ENCODE assay signal across 8 mouse cellular contexts in the genomic region with DNA sequence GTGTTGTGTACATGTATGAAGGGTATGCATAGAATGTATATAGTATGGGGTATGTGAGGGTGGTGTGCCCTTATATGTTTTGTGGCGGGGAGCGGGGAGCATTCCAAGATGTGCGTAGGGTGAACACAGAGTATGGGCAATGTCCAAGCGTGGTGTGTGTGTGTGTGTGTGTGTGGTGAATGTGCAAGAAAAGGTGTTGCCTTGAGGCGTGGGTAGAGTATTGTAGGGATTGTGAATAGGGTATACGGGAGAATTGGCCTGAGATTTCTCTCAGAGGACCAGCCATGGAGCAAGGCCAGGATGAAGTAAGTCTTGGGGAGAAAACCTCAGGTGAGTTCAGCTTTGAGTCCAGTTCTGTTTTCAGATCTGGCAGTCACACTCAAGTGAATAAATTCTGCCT. TPM values are rescaled to one million over a fixed set of nuclear protein-coding genes. Genes with fewer than 3 reads are reported as not detected.
DNase-seq lines count a peak whose midpoint lies in the region; ATAC-seq and TF ChIP-seq lines count a peak whose summit lies in the region.

No protein-coding gene starts in this region.

- no peak for TF ChIP-seq CTCF in E14TG2a.4 (conservative IDR thresholded peaks at IDR 0.05; ENCODE audit: low read length)

- H3K27ac ChIP-seq in heart, embryonic 10.5 days: no peak overlapping the region
- H3K27ac ChIP-seq in forebrain, embryonic 15.5 days (replicated peaks): no peak overlapping the region
- no peak overlapping the region for H3K27ac ChIP-seq in liver, embryonic 15.5 days (replicated peaks)

- peak; percentile 33 for ATAC-seq in forebrain, embryonic 15.5 days (replicated peaks)
- ATAC-seq in liver, embryonic 15.5 days (ENCODE audit: insufficient read depth): no peak
- no peak for ATAC-seq in activated CD4-positive, CD25-positive, alpha-beta regulatory T cell, adult 4 months

- DNase-seq in heart, embryonic 10.5 days (ENCODE audit: low spot score): no peak
- no peak for DNase-seq in heart, adult 8-10 months (ENCODE audit: low spot score)
- no peak for DNase-seq in thymus, postnatal 25 days
- no peak for DNase-seq in spleen, postnatal 4 days (ENCODE audit: low spot score in 2 of 2)

- 6% methylated on average over 6 of the region's 6 CpGs for WGBS in heart, embryonic 10.5 days
- WGBS in forebrain, embryonic 15.5 days: 4% methylated on average over 6 of the region's 6 CpGs
- 7% methylated on average over 6 of the region's 6 CpGs for WGBS in liver, embryonic 15.5 days (ENCODE audit: insufficient replicate concordance)

- no peaks in the 10 kb centered on the region for H3K36me3 ChIP-seq in heart, embryonic 10.5 days
- H3K36me3 ChIP-seq in E14TG2a.4 (ENCODE audit: insufficient read depth, low read length): no peaks in the 10 kb centered on the region
- H3K36me3 ChIP-seq in forebrain, embryonic 15.5 days: no peaks in the 10 kb centered on the region
- no peaks in the 10 kb centered on the region for H3K36me3 ChIP-seq in liver, embryonic 15.5 days (replicated peaks)

- peak overlapping the region; percentile 43; the same call in 1 of the 2 replicates for H3K9ac ChIP-seq in forebrain, embryonic 15.5 days (replicated peaks)
- H3K9ac ChIP-seq in liver, embryonic 15.5 days: no peak overlapping the region

- peak overlapping the region; percentile 83 for H3K4me2 ChIP-seq in forebrain, embryonic 15.5 days (replicated peaks)
- peak overlapping the region; percentile 56 for H3K4me2 ChIP-seq in liver, embryonic 15.5 days

- H3K9me3 ChIP-seq in heart, embryonic 10.5 days: no peaks in the 10 kb centered on the region
- no peaks in the 10 kb centered on the region for H3K9me3 ChIP-seq in E14TG2a.4 (ENCODE audit: low read length)
- H3K9me3 ChIP-seq in forebrain, embryonic 15.5 days: no peaks in the 10 kb centered on the region
- no peaks in the 10 kb centered on the region for H3K9me3 ChIP-seq in liver, embryonic 15.5 days (replicated peaks)

- H3K27me3 ChIP-seq in heart, embryonic 10.5 days (ENCODE audit: insufficient read depth, poor library complexity, severe bottlenecking): peaks cover 100% of the 10 kb centered on the region
- peaks cover 93% of the 10 kb centered on the region for H3K27me3 ChIP-seq in E14TG2a.4 (ENCODE audit: insufficient read depth, low read length)
- peaks cover 80% of the 10 kb centered on the region for H3K27me3 ChIP-seq in forebrain, embryonic 15.5 days
- peaks cover 98% of the 10 kb centered on the region for H3K27me3 ChIP-seq in liver, embryonic 15.5 days

- peak overlapping the region; percentile 71 for H3K4me3 ChIP-seq in heart, embryonic 10.5 days
- peak overlapping the region; percentile 79 for H3K4me3 ChIP-seq in E14TG2a.4 (replicated peaks; ENCODE audit: low read length)
- peak overlapping the region; percentile 59 for H3K4me3 ChIP-seq in forebrain, embryonic 15.5 days
- H3K4me3 ChIP-seq in liver, embryonic 15.5 days (replicated peaks): peak overlapping the region; percentile 41

- H3K4me1 ChIP-seq in heart, embryonic 10.5 days: peaks cover 30% of the 10 kb centered on the region
- peaks cover 37% of the 10 kb centered on the region for H3K4me1 ChIP-seq in E14TG2a.4 (replicated peaks; ENCODE audit: low read depth, low read length)
- H3K4me1 ChIP-seq in forebrain, embryonic 15.5 days: peaks cover 31% of the 10 kb centered on the region
- H3K4me1 ChIP-seq in liver, embryonic 15.5 days (replicated peaks): peaks cover 26% of the 10 kb centered on the region

RNA-seq across cellular contexts. Expression of gene Gm42517, which starts 0.7 kb away (rescaled TPM):
- 0.06 TPM in 1 of 2 replicates, not detected in the other for polyA plus RNA-seq in heart, embryonic 10.5 days (2016; fragmentation: Nextera tagmentation; extraction: Ambion mirVana)
- 1 to 10 TPM; 2.6 to 4.8 (median 3.6) TPM for total RNA-seq in heart, adult 8-10 months (2022)
- 0.83 and 1.1 TPM in 2 replicates for polyA plus RNA-seq in forebrain, embryonic 15.5 days (2015; fragmentation: Nextera tagmentation; extraction: Ambion mirVana)
- 0.06 TPM in 1 of 2 replicates, not detected in the other for polyA plus RNA-seq in liver, embryonic 15.5 days (2015; fragmentation: Nextera tagmentation; extraction: Ambion mirVana)
- polyA plus RNA-seq in activated CD4-positive, CD25-positive, alpha-beta regulatory T cell, adult 4 months (2017; shearing (Covaris generic)): not detected

RNA-seq across cellular contexts. Expression of gene Pde6b, which starts 19.7 kb away (rescaled TPM):
- polyA plus RNA-seq in heart, embryonic 10.5 days (2016; fragmentation: Nextera tagmentation; extraction: Ambion mirVana): 0.40 TPM in 1 of 2 replicates, not detected in the other
- total RNA-seq in heart, adult 8-10 months (2022): not detected
- polyA plus RNA-seq in forebrain, embryonic 15.5 days (2015; fragmentation: Nextera tagmentation; extraction: Ambion mirVana): 0.20 TPM in 1 of 2 replicates, not detected in the other
- 0.12 TPM in 1 of 2 replicates, not detected in the other for polyA plus RNA-seq in liver, embryonic 15.5 days (2015; fragmentation: Nextera tagmentation; extraction: Ambion mirVana)
- polyA plus RNA-seq in activated CD4-positive, CD25-positive, alpha-beta regulatory T cell, adult 4 months (2017; shearing (Covaris generic)): 1 to 10 TPM in 1 of 2 experiments, under 1 TPM in 1; 0.61 to 1.2 TPM

RNA-seq across cellular contexts. Expression of gene Pigg, which starts 56.0 kb away (rescaled TPM):
- polyA plus RNA-seq in heart, embryonic 10.5 days (2016; fragmentation: Nextera tagmentation; extraction: Ambion mirVana): 6.9 and 7.9 TPM in 2 replicates
- total RNA-seq in heart, adult 8-10 months (2022): 10 to 100 TPM; 10.4 to 12.9 (median 12.2) TPM
- polyA plus RNA-seq in forebrain, embryonic 15.5 days (2015; fragmentation: Nextera tagmentation; extraction: Ambion mirVana): 6.2 and 6.4 TPM in 2 replicates
- 3.1 TPM in 2 replicates for polyA plus RNA-seq in liver, embryonic 15.5 days (2015; fragmentation: Nextera tagmentation; extraction: Ambion mirVana)
- polyA plus RNA-seq in activated CD4-positive, CD25-positive, alpha-beta regulatory T cell, adult 4 months (2017; shearing (Covaris generic)): 1 to 10 TPM; 3.0 to 3.7 TPM
